Mouse (Mus musculus): ENCODE results near the gene Ypel1. TPM values are rescaled to one million over a fixed set of nuclear protein-coding genes. Genes with fewer than 3 reads are reported as not detected.

Gene Ypel1
- total RNA-seq, 1 experiment from 2014 or later = 5.2 TPM

GRCm38 (mm10) chr16:17086241-17086640 is 16.7 kb downstream of the Ypel1 start:
- no peak for DNase-seq

GRCm38 (mm10) chr16:17086669-17087193 is 17.2 kb downstream of the Ypel1 start:
- no peak for DNase-seq

- DNase-seq = no peak
These were observed 18.9 kb downstream of the Ypel1 start for GRCm38 (mm10) chr16:17088346-17088745.

GRCm38 (mm10) chr16:17096938-17097337 is 27.4 kb downstream of the Ypel1 start:
- DNase-seq = no peak

GRCm38 (mm10) chr16:17102630-17103220 is 33.2 kb downstream of the Ypel1 start:
- DNase-seq = peak; percentile 35

- no peak for DNase-seq
These were observed 35.1 kb downstream of the Ypel1 start for GRCm38 (mm10) chr16:17104600-17104999.

- DNase-seq = peak; percentile 81
These were observed 41.6 kb downstream of the Ypel1 start, which contains the start of gene Ppil2 for GRCm38 (mm10) chr16:17110771-17111743. Gene Ppil2, minus strand, starts transcription at chr16:17111257.

GRCm38 (mm10) chr16:17117309-17117799 is 47.9 kb downstream of the Ypel1 start:
- no peak for DNase-seq

- no peak for DNase-seq
These were observed 52.1 kb downstream of the Ypel1 start for GRCm38 (mm10) chr16:17121569-17121968.

- no peak for DNase-seq
These were observed 54.8 kb downstream of the Ypel1 start for GRCm38 (mm10) chr16:17124119-17124870.

- peak; percentile 90 for DNase-seq
These were observed 55.5 kb downstream of the Ypel1 start, which contains the start of gene 2610318N02Rik for GRCm38 (mm10) chr16:17124871-17125520. Gene 2610318N02Rik, minus strand, starts transcription at chr16:17125167.

GRCm38 (mm10) chr16:17127292-17127691 is 57.8 kb downstream of the Ypel1 start:
- DNase-seq = peak; percentile 72

- DNase-seq = peak; percentile 27
These were observed 61.9 kb downstream of the Ypel1 start for GRCm38 (mm10) chr16:17131191-17132088.

GRCm38 (mm10) chr16:17132089-17132905 is 62.8 kb downstream of the Ypel1 start, which contains the start of gene Sdf2l1:
Gene Sdf2l1, minus strand, starts transcription at chr16:17132383.
- peak; percentile 98 for DNase-seq

- no peak for DNase-seq
These were observed 63.4 kb downstream of the Ypel1 start for GRCm38 (mm10) chr16:17132906-17133200.

Measured in adrenal gland, postnatal 14 days (tissue).